Mouse (Mus musculus) liver, postnatal 0 days (tissue): ENCODE measurements around the gene Smim26.

Experiments used
- CTCF ChIP-seq: sonication (generic); IDR thresholded peaks from 2 replicates; pipeline ENCODE4 v1.5.1; 2016; ENCODE audit warnings: antibody characterized with exemption, low read depth
- EP300 ChIP-seq: IDR thresholded peaks from 2 replicates; pipeline ENCODE4 v1.6.1; 2016; ENCODE audit warnings: antibody characterized with exemption, low read depth, mild to moderate bottlenecking

DNA sequence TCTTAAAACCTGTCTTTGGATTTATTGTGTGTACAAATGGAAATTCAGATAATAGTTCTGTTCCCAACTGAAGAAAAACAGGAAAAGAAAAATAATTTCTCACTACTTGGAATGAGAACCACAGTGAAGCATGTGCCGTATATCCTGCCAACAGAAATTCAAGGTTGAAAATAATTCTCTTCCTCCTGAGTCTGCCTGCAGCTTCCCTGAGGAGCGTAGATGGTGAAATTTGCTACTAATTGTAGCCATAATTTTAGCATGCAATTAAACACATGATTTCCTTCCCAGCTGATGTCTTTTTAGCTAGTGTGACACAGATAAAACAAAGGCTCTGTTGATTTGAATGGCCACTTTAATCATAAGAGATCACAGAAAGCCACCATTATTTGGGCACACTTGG lies 40.9 kb downstream of the Smim26 start:
- no peak for TF ChIP-seq CTCF
- no peak for TF ChIP-seq EP300
